Mouse (Mus musculus): ENCODE results near the gene Gli2. TPM values are rescaled to one million over a fixed set of nuclear protein-coding genes. Genes with fewer than 3 reads are reported as not detected.

Gene Gli2
- polyA plus RNA-seq, 1 experiment = 0.65 TPM

DNA sequence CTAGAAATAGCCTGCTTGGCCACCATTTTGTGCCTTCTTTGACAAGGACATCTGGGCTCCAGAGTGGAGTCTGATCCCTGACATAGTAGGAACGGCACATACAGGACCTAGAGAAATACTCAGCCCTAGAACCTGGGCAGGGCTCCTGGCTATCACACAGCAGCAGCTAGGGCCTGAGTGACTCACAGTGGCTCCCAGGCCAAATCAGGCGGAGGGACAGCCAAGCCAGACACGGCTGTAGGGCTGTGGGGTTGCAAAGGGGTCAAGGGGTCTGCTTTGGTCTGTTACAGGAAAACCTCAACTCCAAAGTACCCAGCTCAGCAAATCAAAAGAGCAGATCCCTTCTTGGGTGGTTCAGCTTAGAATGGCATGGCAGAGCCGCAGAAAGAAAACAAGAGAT is 115.2 kb downstream of the Gli2 start:
- H3K27me3 ChIP-seq (ENCODE audit: control insufficient read depth, insufficient read depth, insufficient read length) = no peaks in the 10 kb centered on the region
- H3ac ChIP-seq (ENCODE audit: control insufficient read depth, insufficient read length) = no peak overlapping the region
- no peak for TF ChIP-seq CEBPB (IDR thresholded peaks at IDR 0.05; ENCODE audit: insufficient read depth, poor library complexity, severe bottlenecking)
- TF ChIP-seq USF1 (IDR thresholded peaks at IDR 0.05; ENCODE audit: low read depth) = no peak
- no peak for TF ChIP-seq E2F4 (IDR thresholded peaks at IDR 0.05; ENCODE audit: insufficient read depth)
- TF ChIP-seq POLR2A (IDR thresholded peaks at IDR 0.05; ENCODE audit: insufficient read length, low read depth) = no peak
- no peak for TF ChIP-seq TCF12 (IDR thresholded peaks at IDR 0.05; ENCODE audit: insufficient read depth, poor library complexity, severe bottlenecking)
- TF ChIP-seq REST (IDR thresholded peaks at IDR 0.05; ENCODE audit: insufficient read depth, insufficient read length) = no peak
- no peak for TF ChIP-seq MYOD1 (IDR thresholded peaks at IDR 0.05; ENCODE audit: control insufficient read depth in 1 of 3, insufficient read length in 2 of 3, low read depth in 2 of 3)
- TF ChIP-seq SRF (IDR thresholded peaks at IDR 0.05; ENCODE audit: control insufficient read depth, insufficient read length, low read depth) = no peak
- no peak for TF ChIP-seq MYOG (IDR thresholded peaks at IDR 0.05; ENCODE audit: control insufficient read depth in 1 of 3, insufficient read depth in 1 of 3, insufficient read length in 2 of 3, low read depth in 2 of 3)
- H3K36me3 ChIP-seq (ENCODE audit: control insufficient read depth, insufficient read depth) = no peaks in the 10 kb centered on the region
- H3K4me3 ChIP-seq = no peak overlapping the region
- no peak overlapping the region for H3K4me2 ChIP-seq (ENCODE audit: low read depth)
- H3K79me2 ChIP-seq (ENCODE audit: control insufficient read depth, insufficient read depth) = no peaks in the 10 kb centered on the region

DNA sequence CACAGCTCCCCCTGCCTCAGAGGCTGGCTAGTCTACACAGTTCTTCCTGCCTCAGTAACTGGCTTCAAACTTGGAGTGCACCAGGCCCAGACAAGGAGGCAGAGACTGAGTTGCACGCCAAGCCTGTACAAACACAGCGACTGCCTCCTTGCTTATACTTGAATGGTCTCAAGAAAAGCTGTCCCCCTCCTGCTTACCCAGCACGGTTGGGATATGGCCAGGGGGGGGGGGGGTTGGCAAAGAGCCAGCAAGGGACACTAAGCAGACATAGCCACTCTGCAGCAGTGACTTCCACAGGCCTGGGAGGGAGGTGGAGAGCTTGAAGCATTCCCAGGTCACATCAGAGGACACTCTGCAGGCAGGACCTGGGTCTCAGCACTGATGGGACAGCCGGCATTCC is 117.3 kb downstream of the Gli2 start:
- H3K27me3 ChIP-seq (ENCODE audit: control insufficient read depth, insufficient read depth, insufficient read length) = no peaks in the 10 kb centered on the region
- no peaks in the 10 kb centered on the region for H3K79me2 ChIP-seq (ENCODE audit: control insufficient read depth, insufficient read depth)
- no peak for TF ChIP-seq POLR2AphosphoS2 (IDR thresholded peaks at IDR 0.05; ENCODE audit: insufficient read length, low read depth)
- TF ChIP-seq TCF12 (IDR thresholded peaks at IDR 0.05; ENCODE audit: insufficient read depth, poor library complexity, severe bottlenecking) = no peak
- no peak for TF ChIP-seq SRF (IDR thresholded peaks at IDR 0.05; ENCODE audit: control insufficient read depth, insufficient read length, low read depth)
- TF ChIP-seq MAX (IDR thresholded peaks at IDR 0.05; ENCODE audit: low read depth) = no peak
- no peak for TF ChIP-seq E2F4 (IDR thresholded peaks at IDR 0.05; ENCODE audit: insufficient read depth)
- TF ChIP-seq POLR2A (IDR thresholded peaks at IDR 0.05; ENCODE audit: insufficient read length, low read depth) = no peak
- TF ChIP-seq CEBPB (IDR thresholded peaks at IDR 0.05; ENCODE audit: insufficient read depth, poor library complexity, severe bottlenecking) = no peak
- no peak for TF ChIP-seq MYOD1 (IDR thresholded peaks at IDR 0.05; ENCODE audit: control insufficient read depth in 1 of 3, insufficient read length in 2 of 3, low read depth in 2 of 3)
- TF ChIP-seq REST (IDR thresholded peaks at IDR 0.05; ENCODE audit: insufficient read depth, insufficient read length) = no peak
- TF ChIP-seq MYOG (IDR thresholded peaks at IDR 0.05; ENCODE audit: control insufficient read depth in 1 of 3, insufficient read depth in 1 of 3, insufficient read length in 2 of 3, low read depth in 2 of 3) = no peak
- TF ChIP-seq TCF3 (IDR thresholded peaks at IDR 0.05; ENCODE audit: insufficient read length, low read depth) = no peak
- no peak for TF ChIP-seq USF1 (IDR thresholded peaks at IDR 0.05; ENCODE audit: low read depth)
- no peaks in the 10 kb centered on the region for H3K36me3 ChIP-seq (ENCODE audit: control insufficient read depth, insufficient read depth)
- H3K4me2 ChIP-seq (ENCODE audit: low read depth) = no peak overlapping the region
- H3K4me3 ChIP-seq = no peak overlapping the region
- no peak overlapping the region for H3ac ChIP-seq (ENCODE audit: control insufficient read depth, insufficient read length)

DNA sequence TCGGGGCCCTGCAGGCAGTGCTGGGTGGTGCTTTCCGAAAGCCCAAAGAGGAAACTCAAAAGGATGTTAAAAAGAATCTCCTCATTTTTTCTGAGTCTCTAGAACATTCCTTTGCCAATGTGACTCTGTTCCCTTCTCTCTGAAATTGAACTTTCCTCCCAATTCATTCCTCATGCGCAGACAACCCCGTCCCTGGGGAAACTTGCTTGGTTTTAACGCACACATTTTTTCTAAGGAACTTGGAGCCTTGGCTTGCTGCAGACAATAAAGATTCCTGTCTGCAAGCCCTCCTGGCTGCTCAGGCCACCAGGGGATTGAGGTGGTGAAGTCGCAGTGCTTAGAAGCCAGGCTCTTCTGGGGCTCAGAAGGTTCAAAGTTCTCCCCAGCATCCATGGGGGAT is 117.9 kb downstream of the Gli2 start:
- Histone ChIP-seq H3K27me3 (ENCODE audit: control insufficient read depth, insufficient read depth, insufficient read length) (no peaks in the 10 kb centered on the region), H3ac (ENCODE audit: control insufficient read depth, insufficient read length) (no peak overlapping the region), H3K4me2 (ENCODE audit: low read depth) (no peak overlapping the region), H3K79me2 (ENCODE audit: control insufficient read depth, insufficient read depth) (no peaks in the 10 kb centered on the region), H3K36me3 (ENCODE audit: control insufficient read depth, insufficient read depth) (no peaks in the 10 kb centered on the region), H3K4me3 (no peak overlapping the region)
- no peak for TF ChIP-seq MYOD1 (IDR thresholded peaks at IDR 0.05; ENCODE audit: control insufficient read depth in 1 of 3, insufficient read length in 2 of 3, low read depth in 2 of 3)
- TF ChIP-seq POLR2A (IDR thresholded peaks at IDR 0.05; ENCODE audit: insufficient read length, low read depth) = no peak
- TF ChIP-seq TCF3 (IDR thresholded peaks at IDR 0.05; ENCODE audit: insufficient read length, low read depth) = no peak
- no peak for TF ChIP-seq E2F4 (IDR thresholded peaks at IDR 0.05; ENCODE audit: insufficient read depth)
- TF ChIP-seq SRF (IDR thresholded peaks at IDR 0.05; ENCODE audit: control insufficient read depth, insufficient read length, low read depth) = no peak
- no peak for TF ChIP-seq MYOG (IDR thresholded peaks at IDR 0.05; ENCODE audit: control insufficient read depth in 1 of 3, insufficient read depth in 1 of 3, insufficient read length in 2 of 3, low read depth in 2 of 3)
- TF ChIP-seq USF1 (IDR thresholded peaks at IDR 0.05; ENCODE audit: low read depth) = no peak
- TF ChIP-seq REST (IDR thresholded peaks at IDR 0.05; ENCODE audit: insufficient read depth, insufficient read length) = no peak
- TF ChIP-seq MAX (IDR thresholded peaks at IDR 0.05; ENCODE audit: low read depth) = no peak
- TF ChIP-seq TCF12 (IDR thresholded peaks at IDR 0.05; ENCODE audit: insufficient read depth, poor library complexity, severe bottlenecking) = no peak
- TF ChIP-seq POLR2AphosphoS2 (IDR thresholded peaks at IDR 0.05; ENCODE audit: insufficient read length, low read depth) = no peak
- no peak for TF ChIP-seq CEBPB (IDR thresholded peaks at IDR 0.05; ENCODE audit: insufficient read depth, poor library complexity, severe bottlenecking)

DNA sequence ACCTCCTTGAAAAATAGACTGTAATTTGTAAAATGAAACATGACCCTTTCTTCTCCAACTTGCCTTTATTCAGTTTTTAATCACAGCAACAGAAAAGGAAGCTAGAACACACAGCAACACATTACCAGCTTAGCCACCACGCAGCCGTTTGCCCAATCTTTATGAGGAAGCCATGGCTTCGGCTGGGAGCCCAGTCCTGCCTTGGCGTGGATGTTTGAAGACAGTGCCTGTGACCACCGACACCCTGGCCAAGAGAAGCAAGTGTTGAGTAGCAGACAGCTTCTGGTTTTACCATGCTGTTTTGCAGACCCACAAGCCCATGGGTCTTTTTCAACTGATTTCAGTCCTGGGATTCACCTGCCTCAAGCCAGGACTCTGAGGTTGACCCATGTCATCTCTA is 121.3 kb downstream of the Gli2 start:
- TF ChIP-seq TCF12 (IDR thresholded peaks at IDR 0.05; ENCODE audit: insufficient read depth, poor library complexity, severe bottlenecking) = no peak
- no peak for TF ChIP-seq REST (IDR thresholded peaks at IDR 0.05; ENCODE audit: insufficient read depth, insufficient read length)
- no peak for TF ChIP-seq MYOD1 (IDR thresholded peaks at IDR 0.05; ENCODE audit: control insufficient read depth in 1 of 3, insufficient read length in 2 of 3, low read depth in 2 of 3)
- TF ChIP-seq E2F4 (IDR thresholded peaks at IDR 0.05; ENCODE audit: insufficient read depth) = no peak
- TF ChIP-seq POLR2A (IDR thresholded peaks at IDR 0.05; ENCODE audit: insufficient read length, low read depth) = no peak
- TF ChIP-seq USF1 (IDR thresholded peaks at IDR 0.05; ENCODE audit: low read depth) = no peak
- TF ChIP-seq POLR2AphosphoS2 (IDR thresholded peaks at IDR 0.05; ENCODE audit: insufficient read length, low read depth) = no peak
- no peak for TF ChIP-seq SRF (IDR thresholded peaks at IDR 0.05; ENCODE audit: control insufficient read depth, insufficient read length, low read depth)
- no peak for TF ChIP-seq CEBPB (IDR thresholded peaks at IDR 0.05; ENCODE audit: insufficient read depth, poor library complexity, severe bottlenecking)
- no peak for TF ChIP-seq MYOG (IDR thresholded peaks at IDR 0.05; ENCODE audit: control insufficient read depth in 1 of 3, insufficient read depth in 1 of 3, insufficient read length in 2 of 3, low read depth in 2 of 3)
- TF ChIP-seq TCF3 (IDR thresholded peaks at IDR 0.05; ENCODE audit: insufficient read length, low read depth) = no peak
- no peak for TF ChIP-seq MAX (IDR thresholded peaks at IDR 0.05; ENCODE audit: low read depth)
- H3K27me3 ChIP-seq (ENCODE audit: control insufficient read depth, insufficient read depth, insufficient read length) = no peaks in the 10 kb centered on the region
- no peak overlapping the region for H3K4me2 ChIP-seq (ENCODE audit: low read depth)
- no peaks in the 10 kb centered on the region for H3K36me3 ChIP-seq (ENCODE audit: control insufficient read depth, insufficient read depth)
- H3K4me3 ChIP-seq = no peak overlapping the region
- H3ac ChIP-seq (ENCODE audit: control insufficient read depth, insufficient read length) = no peak overlapping the region
- no peaks in the 10 kb centered on the region for H3K79me2 ChIP-seq (ENCODE audit: control insufficient read depth, insufficient read depth)

Data from myocyte (in vitro differentiated cells).